Mouse (Mus musculus): Measurements from ENCODE around the gene Polr2a. TPM values are rescaled to one million over a fixed set of nuclear protein-coding genes. Genes with fewer than 3 reads are reported as not detected.

Polr2a gene
- total and polyA plus RNA-seq, 3 experiments = 16.6 to 193 (median 73.9) TPM

DNA sequence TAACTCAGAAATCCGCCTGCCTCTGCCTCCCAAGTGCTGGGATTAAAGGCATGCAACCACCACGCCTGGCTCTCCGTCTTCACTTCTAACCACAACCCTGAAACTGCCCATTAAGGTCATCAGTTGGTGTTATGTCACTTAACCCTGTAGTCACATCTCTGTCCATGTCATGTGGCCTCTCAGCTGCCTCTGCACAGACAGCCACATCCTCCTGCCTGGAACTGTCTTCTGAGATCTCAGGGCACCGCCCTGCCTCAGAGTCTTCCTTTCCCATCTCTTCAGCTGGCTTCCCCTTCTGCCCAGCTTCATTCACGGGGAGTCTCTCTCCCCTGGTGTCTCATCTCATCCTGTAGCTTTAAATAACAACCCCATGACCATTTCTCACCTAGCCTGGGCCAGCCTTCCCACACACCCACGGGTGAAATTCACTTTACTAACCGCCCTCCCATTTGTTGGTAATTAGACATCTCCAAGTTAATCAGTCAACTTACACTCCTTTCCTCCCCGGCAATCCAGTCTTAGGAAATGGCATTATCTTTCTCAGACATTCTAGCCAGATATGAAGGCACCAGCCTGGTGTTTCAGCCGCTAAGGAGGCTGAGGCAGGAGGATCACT lies 66.1 kb downstream of the Polr2a start:
- no peak for DNase-seq (ENCODE audit: low read depth, low spot score)
- Histone ChIP-seq H3K4me1 (ENCODE audit: control insufficient read depth in 1 of 2, insufficient read depth in 2 of 2, low read length in 2 of 2) (peaks cover 0 to 6% of the 10 kb centered on the region in 2 experiments; a peak in 1 of 4 replicates), H3K4me3 (ENCODE audit: control insufficient read depth in 1 of 2, insufficient read depth in 1 of 2, low read depth in 2 of 2, low read length in 2 of 2) (no peak overlapping the region), H3K27me3 (ENCODE audit: control insufficient read depth in 1 of 2, insufficient read depth in 2 of 2, low read length in 2 of 2) (no peaks in the 10 kb centered on the region), H3K9ac (ENCODE audit: control insufficient read depth, low read depth, low read length, poor library complexity, severe bottlenecking) (no peak overlapping the region), H3K27ac (ENCODE audit: control insufficient read depth, low read depth, low read length) (no peak overlapping the region), H3K36me3 (ENCODE audit: control insufficient read depth in 1 of 2, insufficient read depth in 2 of 2, low read length in 2 of 2) (no peaks in the 10 kb centered on the region), H3K79me2 (ENCODE audit: control insufficient read depth, insufficient read depth, low read length, poor library complexity) (no peaks in the 10 kb centered on the region), H3K9me3 (replicated peaks; ENCODE audit: insufficient read depth, low read length) (no peaks in the 10 kb centered on the region)
- no peak for TF ChIP-seq MAX (IDR thresholded peaks at IDR 0.05; ENCODE audit: low read length)

DNA sequence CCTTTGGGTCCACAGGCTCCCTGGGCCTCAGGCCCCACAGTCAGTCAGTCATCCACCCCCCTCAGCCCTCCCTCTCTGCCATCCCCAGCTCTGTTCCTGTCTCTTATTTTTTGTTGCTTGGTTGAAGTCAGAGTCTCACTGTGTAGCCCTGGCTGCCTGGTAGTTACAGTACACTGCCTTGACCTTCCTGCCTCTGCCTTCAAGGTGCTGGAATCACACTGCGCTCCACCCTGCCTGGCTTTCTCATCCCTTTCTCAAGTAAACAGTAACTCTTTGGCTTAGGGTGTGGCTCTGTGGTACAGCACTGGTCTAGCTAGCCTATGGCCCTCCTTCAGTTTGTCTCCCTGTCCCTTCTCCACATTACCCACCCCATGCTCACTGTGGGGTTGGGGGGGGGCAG lies 68.5 kb downstream of the Polr2a start:
- Histone ChIP-seq H3K27ac (ENCODE audit: control insufficient read depth, low read depth, low read length) (no peak overlapping the region), H3K4me3 (ENCODE audit: control insufficient read depth in 1 of 2, insufficient read depth in 1 of 2, low read depth in 2 of 2, low read length in 2 of 2) (no peak overlapping the region), H3K9ac (ENCODE audit: control insufficient read depth, low read depth, low read length, poor library complexity, severe bottlenecking) (no peak overlapping the region), H3K9me3 (replicated peaks; ENCODE audit: insufficient read depth, low read length) (no peaks in the 10 kb centered on the region), H3K27me3 (ENCODE audit: control insufficient read depth in 1 of 2, insufficient read depth in 2 of 2, low read length in 2 of 2) (no peaks in the 10 kb centered on the region), H3K36me3 (ENCODE audit: control insufficient read depth in 1 of 2, insufficient read depth in 2 of 2, low read length in 2 of 2) (no peaks in the 10 kb centered on the region), H3K79me2 (ENCODE audit: control insufficient read depth, insufficient read depth, low read length, poor library complexity) (no peaks in the 10 kb centered on the region), H3K4me1 (ENCODE audit: control insufficient read depth in 1 of 2, insufficient read depth in 2 of 2, low read length in 2 of 2) (peaks cover 0 to 11% of the 10 kb centered on the region in 2 experiments; a peak in 2 of 4 replicates)
- TF ChIP-seq HCFC1 (IDR thresholded peaks at IDR 0.05; ENCODE audit: low read depth, low read length) (no peak), ZC3H11A (IDR thresholded peaks at IDR 0.05; ENCODE audit: low read depth, low read length) (no peak), GABPA (IDR thresholded peaks at IDR 0.05; ENCODE audit: low read depth, low read length) (no peak), NELFE (IDR thresholded peaks at IDR 0.05; ENCODE audit: low read depth, low read length) (no peak), UBTF (IDR thresholded peaks at IDR 0.05; ENCODE audit: borderline replicate concordance, insufficient read depth, low read depth, low read length) (no peak), MAZ (IDR thresholded peaks at IDR 0.05; ENCODE audit: low read depth, low read length) (no peak), USF2 (IDR thresholded peaks at IDR 0.05; ENCODE audit: borderline replicate concordance in 1 of 2, insufficient read depth in 1 of 2, low read depth in 1 of 2, low read length in 2 of 2) (no peak), ZMIZ1 (IDR thresholded peaks at IDR 0.05; ENCODE audit: low read depth, low read length) (no peak), TCF12 (IDR thresholded peaks at IDR 0.05; ENCODE audit: low read depth, low read length) (no peak)
- no peak for DNase-seq (ENCODE audit: low read depth, low spot score)

GRCm38 (mm10) chr11:69687061-69687460 lies 71.4 kb downstream of the Polr2a start:
- no peak for DNase-seq (ENCODE audit: low read depth, low spot score)
- Histone ChIP-seq H3K36me3 (ENCODE audit: control insufficient read depth in 1 of 2, insufficient read depth in 2 of 2, low read length in 2 of 2) (peaks cover 0 to 3% of the 10 kb centered on the region in 2 experiments; a peak in 1 of 4 replicates), H3K4me3 (ENCODE audit: control insufficient read depth in 1 of 2, insufficient read depth in 1 of 2, low read depth in 2 of 2, low read length in 2 of 2) (no peak overlapping the region), H3K27me3 (ENCODE audit: control insufficient read depth in 1 of 2, insufficient read depth in 2 of 2, low read length in 2 of 2) (no peaks in the 10 kb centered on the region), H3K79me2 (ENCODE audit: control insufficient read depth, insufficient read depth, low read length, poor library complexity) (peaks cover under 1% of the 10 kb centered on the region; the same call in 1 of the 2 replicates), H3K9me3 (replicated peaks; ENCODE audit: insufficient read depth, low read length) (no peaks in the 10 kb centered on the region), H3K4me1 (ENCODE audit: control insufficient read depth in 1 of 2, insufficient read depth in 2 of 2, low read length in 2 of 2) (peaks cover 0 to 6% of the 10 kb centered on the region in 2 experiments; a peak in 3 of 4 replicates), H3K27ac (ENCODE audit: control insufficient read depth, low read depth, low read length) (no peak overlapping the region), H3K9ac (ENCODE audit: control insufficient read depth, low read depth, low read length, poor library complexity, severe bottlenecking) (no peak overlapping the region)
- TF ChIP-seq CHD2 (IDR thresholded peaks at IDR 0.05; ENCODE audit: low read length) (no peak), USF2 (IDR thresholded peaks at IDR 0.05; ENCODE audit: borderline replicate concordance in 1 of 2, insufficient read depth in 1 of 2, low read depth in 1 of 2, low read length in 2 of 2) (no peak), BHLHE40 (IDR thresholded peaks at IDR 0.05; ENCODE audit: borderline replicate concordance, low read depth, low read length) (no peak), POLR2A (IDR thresholded peaks at IDR 0.05; ENCODE audit: control insufficient read depth in 1 of 2, insufficient read depth in 1 of 2, low read depth in 1 of 2, low read length in 2 of 2, poor library complexity in 1 of 2) (no peak), NELFE (IDR thresholded peaks at IDR 0.05; ENCODE audit: low read depth, low read length) (no peak), SMC3 (IDR thresholded peaks at IDR 0.05; ENCODE audit: low read depth, low read length) (no peak), MAZ (IDR thresholded peaks at IDR 0.05; ENCODE audit: low read depth, low read length) (no peak), MAX (IDR thresholded peaks at IDR 0.05; ENCODE audit: low read length) (no peak), KAT2A (conservative IDR thresholded peaks at IDR 0.05; ENCODE audit: low read depth, low read length) (no peak), RAD21 (IDR thresholded peaks at IDR 0.05; ENCODE audit: low read depth, low read length) (no peak), JUND (IDR thresholded peaks at IDR 0.05; ENCODE audit: low read depth, low read length) (no peak), TBP (IDR thresholded peaks at IDR 0.05; ENCODE audit: low read depth, low read length) (no peak)
